Mouse (Mus musculus) liver, adult 2 months (tissue): ENCODE data around the gene Tmed8.

Source experiments
- CTCF ChIP-seq: fragments of 200-500 bp; IDR thresholded peaks from 2 replicates; pipeline ENCODE4 v1.5.1; 2011; ENCODE audit warnings: low read depth, low read length, control low read depth
- POLR2A ChIP-seq: fragments of 200-500 bp; IDR thresholded peaks from 2 replicates; pipeline ENCODE4 v1.6.1; 2011; ENCODE audit warnings: low read length, control low read depth; ENCODE audit not compliant: insufficient read depth; ENCODE audit errors: extremely low read depth

DNA sequence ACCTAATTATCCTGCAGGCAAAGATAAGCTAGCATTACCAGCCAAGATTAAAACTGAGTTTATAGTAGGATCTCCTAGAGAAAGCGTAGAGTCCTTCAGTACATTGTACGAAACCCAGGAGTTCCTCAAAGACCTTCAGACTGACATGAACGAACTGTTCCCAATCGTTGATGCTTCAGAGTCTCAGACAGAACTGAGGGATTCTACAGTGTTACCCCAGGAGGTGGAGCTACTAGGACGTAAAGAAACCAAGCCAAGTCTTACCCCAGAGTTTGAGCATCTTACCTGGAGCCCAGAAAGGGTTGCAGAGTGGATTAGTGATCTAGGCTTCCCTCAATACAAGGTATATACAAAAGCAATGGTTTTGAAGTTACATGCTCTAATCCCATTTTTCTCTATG lies 1.4 kb upstream of the Tmed8 start:
- TF ChIP-seq CTCF = no peak
- no peak for TF ChIP-seq POLR2A
